Mouse (Mus musculus): ENCODE results near the gene P2ry6.

Gene P2ry6

DNA sequence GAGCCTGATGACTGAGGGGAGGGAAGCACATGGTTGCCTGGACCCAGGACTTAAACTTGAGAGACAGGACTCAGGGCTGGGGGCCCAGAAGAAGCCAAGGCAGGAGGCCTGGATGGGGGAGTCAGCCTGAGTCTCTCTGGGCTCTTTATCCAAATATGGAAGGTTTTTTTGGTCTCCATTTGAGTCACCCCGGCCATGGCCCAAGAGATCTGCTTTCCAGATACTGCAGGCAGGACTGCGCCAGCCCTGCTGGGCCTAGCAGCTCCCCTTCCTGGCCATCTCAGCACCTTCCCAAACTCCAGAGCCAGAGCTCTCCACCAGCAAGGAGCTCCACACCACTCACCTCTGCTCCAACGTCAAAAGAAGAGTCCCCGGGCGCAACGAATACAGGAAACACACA lies 57.9 kb downstream of the P2ry6 start:
- DNase-seq (ENCODE audit: low read depth, low spot score), result no peak

DNA sequence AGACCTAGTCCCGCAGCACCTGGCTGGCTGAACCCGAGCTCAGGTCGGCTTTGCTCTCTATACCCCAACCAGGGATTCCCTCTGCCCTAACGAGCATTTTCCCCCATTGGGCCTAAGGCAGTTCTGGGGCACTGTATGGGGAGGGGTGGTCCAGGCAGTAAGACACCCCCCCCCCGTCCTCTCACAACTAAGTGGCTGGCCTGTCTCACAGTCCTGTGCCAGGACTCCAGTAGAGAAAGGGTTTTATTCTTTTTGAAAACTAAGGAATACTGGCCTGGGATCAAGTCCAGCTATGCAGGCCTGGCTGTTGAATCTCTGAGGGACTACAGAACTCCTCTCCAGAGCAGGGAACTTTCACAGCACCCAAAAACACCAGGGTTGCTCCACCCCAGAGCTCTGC lies 59.2 kb downstream of the P2ry6 start:
- no peak for DNase-seq (ENCODE audit: low read depth, low spot score)

DNA sequence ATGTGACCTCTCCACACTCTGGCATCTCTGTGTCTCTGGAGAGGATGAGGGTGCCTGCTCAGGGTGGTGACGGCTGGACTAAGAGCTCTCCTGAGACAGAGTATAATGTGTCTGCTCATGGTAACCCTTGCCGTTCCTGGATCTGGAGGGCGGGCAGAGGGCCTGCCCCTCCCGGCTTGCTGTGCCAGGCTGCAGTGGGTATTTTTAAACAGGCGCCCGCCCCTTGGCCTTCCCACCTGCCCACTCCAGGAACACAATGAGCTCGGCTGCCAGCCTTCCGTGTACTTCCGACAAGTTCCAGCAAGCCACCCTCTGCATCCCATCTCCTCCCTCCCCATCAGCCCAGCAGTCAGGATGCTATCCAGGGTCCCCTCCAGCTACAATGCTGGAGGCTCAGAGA lies 62.7 kb downstream of the P2ry6 start:
- peak; percentile 80 for DNase-seq (ENCODE audit: low read depth, low spot score)

DNA sequence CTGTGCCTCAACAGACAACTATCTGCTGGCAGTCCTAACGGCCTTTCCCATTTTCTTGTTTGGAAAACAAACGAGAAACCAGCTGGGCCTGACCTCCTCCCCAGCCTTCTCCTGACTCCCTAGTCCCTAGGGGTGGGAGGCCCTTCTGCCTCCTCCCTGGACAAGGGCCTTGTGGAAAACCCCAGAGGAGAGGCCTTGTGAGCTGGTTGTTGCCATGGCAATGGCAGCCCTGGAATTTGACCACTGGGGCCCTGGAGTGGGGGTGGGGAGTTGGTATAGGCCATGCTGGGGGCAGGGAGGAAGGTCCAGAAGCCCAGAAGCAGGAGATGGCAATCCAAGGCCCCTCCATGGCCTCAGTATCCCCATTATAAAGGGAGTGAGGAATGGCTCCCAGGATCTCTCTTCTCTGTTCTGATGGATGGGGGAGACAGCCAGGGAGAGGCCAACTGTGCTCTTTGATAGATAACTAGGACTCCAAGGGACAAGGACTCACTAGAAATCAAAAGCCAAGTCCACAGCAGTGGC lies 63.1 kb downstream of the P2ry6 start:
- no peak for DNase-seq (ENCODE audit: low read depth, low spot score)

DNA sequence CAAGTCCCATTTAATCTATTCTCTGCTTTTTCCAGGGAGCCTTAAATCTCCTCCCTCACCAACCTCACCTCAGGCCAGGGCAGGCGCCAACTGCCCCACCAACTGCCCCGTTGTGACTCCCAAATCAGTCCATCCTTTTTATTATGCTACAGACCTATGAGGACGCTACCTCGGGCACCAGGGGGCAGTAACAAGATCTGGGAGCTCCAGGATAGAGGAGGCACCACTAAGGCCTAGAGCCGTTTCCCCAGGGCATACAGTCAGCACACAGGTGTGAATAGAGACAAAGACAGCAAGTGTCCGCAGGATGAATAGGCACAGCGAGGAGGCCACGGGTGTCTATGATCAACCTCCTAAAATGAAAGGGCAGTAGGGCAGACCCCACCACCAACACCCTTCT lies 65.9 kb downstream of the P2ry6 start:
- DNase-seq (ENCODE audit: low read depth, low spot score), result no peak

DNA sequence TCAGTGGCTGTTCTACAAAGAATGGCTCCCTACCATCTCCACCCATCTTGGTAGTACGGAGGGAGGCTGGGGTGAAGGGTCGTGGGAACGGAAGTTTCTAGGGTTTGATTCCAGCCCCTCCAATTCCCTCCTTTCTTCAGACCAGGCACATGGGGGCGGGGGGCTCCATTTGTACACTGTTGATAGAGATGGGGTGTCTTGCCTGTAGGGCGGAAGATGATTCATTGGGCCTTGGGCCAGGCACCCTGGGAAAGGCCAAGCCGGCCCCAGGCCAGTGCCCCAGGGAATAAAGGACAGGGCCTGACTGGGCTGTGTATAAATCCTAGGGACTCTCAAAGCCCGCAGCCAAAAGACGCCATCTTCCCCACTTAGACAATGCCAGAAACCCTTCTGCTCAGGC lies 66.4 kb downstream of the P2ry6 start:
- DNase-seq (ENCODE audit: low read depth, low spot score), result no peak

DNA sequence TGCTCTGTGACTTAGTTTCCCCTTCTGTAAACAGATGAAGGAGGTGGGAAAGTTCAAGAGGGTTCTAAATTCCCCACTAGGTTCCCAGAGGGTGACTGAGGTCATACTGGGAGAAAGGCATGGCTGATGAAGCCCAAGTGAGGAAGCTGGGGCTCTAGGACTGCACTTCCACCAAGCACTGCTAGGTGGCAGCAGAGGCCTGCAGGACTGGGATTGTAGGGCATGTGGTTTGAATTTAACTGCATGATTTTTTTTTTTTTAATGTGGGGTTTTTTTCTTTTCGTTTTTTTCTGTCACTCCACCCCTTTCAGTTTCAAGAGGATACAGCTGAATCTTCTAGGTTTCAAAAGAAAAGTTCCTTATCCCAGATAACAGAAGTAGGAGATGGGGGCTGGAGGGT lies 67.2 kb downstream of the P2ry6 start:
- peak; percentile 77 for DNase-seq (ENCODE audit: low read depth, low spot score)

DNA sequence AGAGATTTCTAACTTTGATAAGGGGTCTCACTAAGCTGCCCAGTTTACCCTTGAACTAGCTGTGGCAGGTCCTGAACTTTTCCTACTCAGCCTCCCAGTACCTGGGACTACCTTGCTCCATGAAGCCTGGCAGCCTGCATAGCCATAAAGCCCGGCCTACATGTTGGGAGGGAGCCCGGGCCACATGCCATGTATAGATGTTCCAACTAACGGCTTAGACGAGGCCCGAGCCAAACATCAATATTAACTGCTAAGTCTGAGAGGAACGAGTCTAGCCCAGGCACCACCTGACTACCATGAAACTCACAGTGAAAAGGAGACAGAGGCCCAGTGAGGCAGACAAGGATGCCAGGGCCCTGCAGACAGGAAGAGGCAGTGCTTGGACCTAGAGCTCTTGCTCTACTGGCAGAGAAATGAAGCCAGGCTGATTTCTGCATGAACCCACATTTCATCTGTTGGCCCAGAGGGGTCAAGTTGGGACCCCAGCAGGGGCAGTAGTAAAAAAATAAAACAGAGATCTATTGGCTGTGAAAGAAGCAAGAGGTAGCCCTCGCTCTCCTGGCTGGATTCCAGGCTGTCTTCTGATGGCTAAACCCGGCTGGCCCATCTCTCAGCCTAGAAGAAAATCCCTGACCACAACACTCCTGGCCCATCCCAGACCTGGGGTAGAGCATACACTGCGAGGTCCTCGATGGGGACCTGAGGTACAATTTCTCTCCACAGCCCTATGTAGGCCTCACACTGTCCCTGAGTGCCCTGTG lies 68.2 kb downstream of the P2ry6 start:
- no peak for DNase-seq (ENCODE audit: low read depth, low spot score)

DNA sequence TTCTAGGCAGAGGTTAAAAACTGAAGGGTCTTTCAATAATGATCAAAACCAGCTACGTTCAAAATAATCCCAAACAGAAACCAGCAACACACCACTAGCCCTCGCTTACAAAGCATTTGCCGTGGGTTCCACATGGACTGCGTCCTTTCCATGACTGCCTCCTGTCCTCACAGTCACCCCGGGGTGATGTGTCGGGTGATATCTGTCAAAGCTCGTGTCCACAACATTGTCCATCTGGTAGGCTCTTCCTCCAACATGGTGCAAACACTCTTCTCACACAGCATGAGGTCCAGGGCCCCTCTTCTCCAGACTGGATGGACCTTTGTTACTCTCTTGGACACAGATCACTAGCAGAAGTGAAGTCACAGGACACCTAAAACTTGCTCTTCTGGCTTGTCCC lies 69.4 kb downstream of the P2ry6 start:
- DNase-seq (ENCODE audit: low read depth, low spot score), result no peak

DNA sequence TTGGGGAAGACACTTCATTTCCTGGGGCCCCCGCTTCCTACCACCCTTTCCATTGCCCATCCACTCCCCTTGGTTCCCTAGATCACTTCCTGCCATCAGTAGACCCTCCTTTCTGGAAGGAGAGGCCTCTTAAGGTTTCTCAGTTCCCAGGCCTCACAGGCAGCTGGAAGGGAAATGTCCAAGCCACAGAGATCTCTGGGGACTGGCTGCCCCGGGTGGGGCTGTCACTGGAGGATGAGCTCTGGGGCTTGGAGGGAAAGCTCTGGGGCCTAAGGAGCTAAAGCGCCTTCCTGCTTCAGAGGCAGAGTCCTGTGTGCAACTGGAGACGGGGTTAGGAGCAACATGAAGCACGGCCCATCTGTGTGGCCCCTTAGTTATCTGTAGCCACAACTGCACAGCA lies 69.8 kb downstream of the P2ry6 start:
- no peak for DNase-seq (ENCODE audit: low read depth, low spot score)

DNA sequence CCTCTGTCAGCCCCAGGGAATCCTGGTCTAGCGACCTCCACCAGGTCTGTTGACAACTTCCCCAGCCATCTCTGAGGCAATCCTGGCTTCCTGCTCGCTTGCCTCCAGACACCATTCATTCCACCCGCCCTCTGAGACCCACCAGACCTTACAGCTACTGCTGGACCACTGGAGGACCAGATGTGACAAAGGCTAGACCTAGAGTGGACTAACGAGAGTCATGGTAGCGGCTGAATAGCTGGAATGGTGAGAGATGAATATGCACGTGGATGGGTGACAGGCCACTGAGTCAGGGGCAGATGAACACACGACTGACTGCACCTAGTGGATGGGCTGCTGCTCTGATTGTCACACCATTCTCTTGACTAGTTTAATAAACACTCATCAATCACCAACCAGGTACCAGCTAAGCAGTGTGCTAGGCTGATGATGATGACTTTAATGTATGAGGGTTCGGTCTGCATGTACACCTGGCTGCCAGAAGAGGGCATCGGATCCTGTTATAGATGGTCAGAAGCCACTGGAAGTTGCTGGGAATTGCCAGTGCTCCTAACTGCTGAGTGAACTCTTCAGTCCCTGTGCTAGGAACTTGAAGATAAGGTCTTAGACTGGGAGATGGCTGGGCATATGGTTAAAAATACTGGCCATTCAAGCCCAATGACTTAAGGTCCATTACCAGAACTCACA lies 71.9 kb downstream of the P2ry6 start:
- DNase-seq (ENCODE audit: low read depth, low spot score), result peak; percentile 68

DNA sequence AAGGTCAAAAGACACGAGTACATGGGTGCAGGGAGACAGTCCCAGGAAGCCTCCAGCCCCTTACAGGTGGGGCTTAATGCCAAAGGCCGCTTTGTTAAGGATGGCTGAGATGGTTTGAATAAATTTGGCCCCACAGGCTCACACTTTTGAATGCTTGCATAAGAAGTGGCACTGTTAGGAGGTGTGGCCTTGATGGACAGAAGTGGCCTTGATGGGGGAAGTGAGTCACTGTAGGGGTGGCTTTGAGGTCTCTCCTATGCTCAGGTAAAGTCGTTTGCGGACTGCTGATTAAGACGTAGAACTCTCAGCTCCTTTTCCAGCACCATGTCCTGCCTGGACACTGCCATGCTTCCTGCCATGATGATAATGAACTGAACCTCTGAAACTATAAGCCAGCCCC lies 76.6 kb downstream of the P2ry6 start:
- no peak for DNase-seq (ENCODE audit: low read depth, low spot score)

DNA sequence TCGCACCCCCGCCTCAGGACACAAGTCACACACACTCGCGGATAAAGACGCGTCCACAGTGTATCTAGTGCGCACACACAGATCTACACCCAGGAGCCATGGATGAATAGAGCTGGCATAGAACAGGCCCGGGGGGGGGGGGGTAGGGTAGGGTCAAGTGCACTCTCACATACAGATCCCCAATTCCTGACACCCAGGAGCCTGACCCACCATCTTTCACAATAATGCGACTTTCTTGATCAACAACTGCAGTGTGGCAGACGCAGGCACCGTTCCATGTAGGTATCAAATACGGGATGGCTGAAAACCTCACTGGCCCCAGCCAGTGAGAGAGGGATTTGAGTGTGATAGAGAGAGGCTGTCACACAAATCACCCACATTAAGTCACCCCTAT lies 79.6 kb downstream of the P2ry6 start:
- DNase-seq (ENCODE audit: low read depth, low spot score), result no peak

DNA sequence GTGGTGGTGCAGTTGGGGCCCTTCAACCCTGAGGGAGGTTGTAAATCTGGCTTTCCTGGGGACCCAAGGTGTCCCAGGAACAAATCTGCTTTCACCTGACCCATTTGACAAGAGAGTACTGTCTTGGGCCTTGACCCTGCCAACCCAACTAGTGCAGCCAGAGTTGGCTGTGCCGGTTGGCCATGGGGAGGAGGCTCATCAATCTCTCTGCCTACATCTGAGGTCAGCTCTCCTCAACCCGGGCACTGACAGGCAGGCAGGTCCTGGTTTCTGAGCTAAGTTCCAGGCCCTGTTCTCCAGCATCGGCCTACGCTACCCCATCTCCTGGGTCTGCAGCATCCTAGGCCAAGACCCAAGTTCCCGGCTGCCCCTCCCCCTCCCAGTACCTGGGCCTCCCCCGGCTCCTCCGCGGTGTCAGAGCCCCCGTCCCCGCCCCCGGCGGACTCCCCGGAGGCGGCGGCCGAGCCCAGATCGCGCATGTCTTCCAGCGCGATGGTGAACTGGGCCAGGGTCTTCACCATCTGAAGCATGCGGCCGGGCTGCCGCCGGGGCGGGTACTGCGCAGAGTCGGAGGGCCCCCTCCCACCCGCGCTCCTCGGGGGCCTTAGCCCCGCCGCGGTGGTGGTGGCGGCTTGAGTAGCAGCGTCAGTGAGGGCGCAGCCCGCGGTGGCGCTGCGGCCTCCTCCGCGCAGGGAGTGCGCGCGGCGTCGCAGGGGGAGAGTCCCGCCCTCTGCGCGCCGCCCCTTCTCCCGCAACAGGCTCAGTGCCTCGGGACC lies 80.2 kb downstream of the P2ry6 start:
- DNase-seq (ENCODE audit: low read depth, low spot score), result peak; percentile 86

DNA sequence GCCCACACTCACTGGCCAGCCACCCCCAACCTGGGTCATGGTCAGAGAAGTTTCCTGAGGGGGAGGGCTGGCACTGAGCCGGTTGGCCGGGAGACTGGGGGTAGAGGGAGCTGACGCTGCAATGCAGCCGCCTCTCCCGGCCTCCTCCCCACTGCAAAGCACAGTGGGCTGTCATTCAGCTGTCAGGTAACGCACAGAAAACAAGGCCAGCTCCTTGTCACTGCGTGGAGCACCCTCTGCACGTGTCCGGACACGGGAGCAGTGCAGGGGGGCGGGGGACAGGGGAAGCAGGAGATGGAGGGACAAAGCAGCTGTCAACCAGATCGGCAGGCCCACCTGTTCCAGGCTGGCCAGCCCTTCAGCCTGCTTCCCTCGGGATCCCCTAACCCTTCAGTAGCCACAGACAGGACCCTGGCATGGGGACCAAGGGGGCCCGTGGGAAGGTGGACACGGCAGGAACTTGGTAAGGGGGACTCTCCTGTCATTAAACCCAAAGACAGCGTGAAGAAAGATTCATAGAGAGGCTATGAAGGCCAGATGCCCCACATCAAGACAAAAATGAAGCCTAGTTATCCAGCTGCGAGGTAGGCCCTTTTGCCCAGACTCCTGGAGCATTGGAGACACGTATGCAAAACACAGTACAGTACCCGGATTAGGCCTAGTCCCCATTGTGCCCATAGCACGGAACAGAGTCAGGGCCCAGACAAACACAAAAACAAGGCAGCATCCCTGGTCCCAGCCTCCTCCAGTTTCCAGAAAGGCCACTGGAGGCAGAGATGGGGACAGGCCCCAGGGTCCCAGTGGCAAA lies 81.0 kb downstream of the P2ry6 start:
- DNase-seq (ENCODE audit: low read depth, low spot score), result peak; percentile 77

Measured in brain, adult 2 months (tissue).